Mouse (Mus musculus): Measurements from ENCODE around the gene Smim27. TPM values are rescaled to one million over a fixed set of nuclear protein-coding genes. Genes with fewer than 3 reads are reported as not detected.

Gene Smim27
- polyA plus RNA-seq, 1 experiment, result 13.9 TPM

DNA sequence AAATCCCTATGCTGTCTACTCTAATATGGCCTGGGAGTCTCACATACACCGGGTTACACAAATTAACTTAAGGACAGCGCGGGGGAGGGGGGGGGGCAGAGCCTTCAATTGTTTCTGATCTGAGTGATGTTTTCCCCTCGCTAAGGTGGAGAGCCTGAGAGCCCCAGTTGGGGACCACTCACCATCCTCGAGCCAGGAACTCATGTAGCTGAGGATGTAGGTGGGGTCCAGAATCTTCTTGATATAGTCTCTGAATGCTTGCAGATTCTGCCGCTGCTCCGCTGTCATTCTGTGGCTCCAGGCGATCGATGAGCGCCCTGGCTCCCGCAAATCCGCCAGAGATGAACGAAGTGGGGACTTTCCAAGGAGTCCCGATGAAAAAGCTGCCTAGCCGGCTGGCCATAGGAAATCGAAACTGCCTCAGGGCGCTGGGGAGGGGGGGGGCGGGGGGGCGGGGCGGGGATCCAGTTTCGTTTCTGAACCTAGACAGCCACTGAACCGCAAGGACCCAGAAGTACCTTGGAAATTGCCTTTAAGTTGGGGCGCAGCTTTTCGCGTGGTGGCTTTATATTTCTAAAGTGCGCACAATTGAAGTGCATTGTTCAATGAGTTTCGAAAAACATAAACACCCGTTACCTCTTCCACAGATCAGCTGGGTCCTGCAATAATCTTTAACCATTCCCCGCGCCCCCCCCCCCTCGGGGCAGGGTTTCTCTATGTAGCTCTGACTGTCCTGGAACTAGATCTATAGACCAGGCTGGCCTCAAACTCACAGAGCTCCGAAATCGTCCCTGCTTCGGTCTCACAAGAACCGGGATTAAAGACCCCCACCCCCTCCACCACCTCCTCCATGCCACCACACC, 29.7 kb upstream of the Smim27 start, which contains the start of gene Ddx58:
TSS of gene Ddx58 (minus strand) at position 420 of the 863 bp plus-strand sequence.
- peaks cover 15% of the 10 kb centered on the region; the same call in 1 of the 2 replicates for H3K4me1 ChIP-seq (ENCODE audit: control insufficient read depth, insufficient read depth, insufficient read length)
- peak within 1 kb of the TSS; percentile 99 for H3K4me3 ChIP-seq (ENCODE audit: extremely low read depth, insufficient read depth, insufficient read length)
- H3K27me3 ChIP-seq (ENCODE audit: control insufficient read depth, insufficient read depth, low read length), result no peaks in the 10 kb centered on the region
- H3K36me3 ChIP-seq (ENCODE audit: control insufficient read depth, insufficient read depth, low read length), result peaks cover 3% of the 10 kb centered on the region; the same call in 1 of the 2 replicates
- H3K27ac ChIP-seq (ENCODE audit: insufficient read depth, low read length), result peak within 1 kb of the TSS; percentile 97
- no peak for TF ChIP-seq CTCF (IDR thresholded peaks at IDR 0.05; ENCODE audit: extremely low read depth, insufficient read depth, insufficient read length, insufficient replicate concordance)
- TF ChIP-seq POLR2A (IDR thresholded peaks at IDR 0.05; ENCODE audit: low read depth, low read length), result no peak; the same call in 1 of the 2 replicates
- DNase-seq (ENCODE audit: low read depth in 1 of 2, low spot score in 2 of 2), result peak in 1 of 2 experiments; percentile 36
- WGBS, result 2% methylated on average over 35 of the region's 35 CpGs

DNA sequence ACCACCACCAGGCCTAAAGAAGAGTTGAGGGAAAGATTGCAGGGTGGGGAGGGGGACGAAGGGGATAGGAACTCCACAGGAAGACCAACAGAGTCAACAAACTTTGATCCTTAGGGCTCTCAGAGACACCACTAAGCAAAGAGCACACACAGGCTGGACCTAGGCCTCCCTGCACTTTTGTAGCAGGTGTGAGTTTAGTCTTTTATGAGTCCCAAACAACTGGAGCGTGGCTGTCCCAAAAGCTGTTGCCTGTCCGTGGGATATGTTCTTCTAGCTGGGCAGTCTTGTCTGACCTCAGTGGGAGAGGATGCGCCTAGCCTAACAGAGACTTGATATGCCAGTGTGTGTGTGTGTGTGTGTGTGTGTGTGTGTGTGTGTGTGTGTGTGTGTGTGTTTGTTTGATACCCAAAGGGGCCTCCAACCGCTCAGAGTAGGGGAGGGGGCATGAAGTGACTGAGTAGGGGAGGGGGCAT, 29.1 kb upstream of the Smim27 start:
- H3K27me3 ChIP-seq (ENCODE audit: control insufficient read depth, insufficient read depth, low read length), result no peaks in the 10 kb centered on the region
- H3K4me3 ChIP-seq (ENCODE audit: extremely low read depth, insufficient read depth, insufficient read length), result peak overlapping the region; percentile 99; the same call in 1 of the 2 replicates
- 50% methylated on average over 5 of the region's 5 CpGs for WGBS
- no peak for DNase-seq (ENCODE audit: low read depth in 1 of 2, low spot score in 2 of 2)
- peaks cover 15% of the 10 kb centered on the region; the same call in 1 of the 2 replicates for H3K4me1 ChIP-seq (ENCODE audit: control insufficient read depth, insufficient read depth, insufficient read length)
- TF ChIP-seq CTCF (IDR thresholded peaks at IDR 0.05; ENCODE audit: extremely low read depth, insufficient read depth, insufficient read length, insufficient replicate concordance) (no peak), POLR2A (IDR thresholded peaks at IDR 0.05; ENCODE audit: low read depth, low read length) (no peak)
- no peaks in the 10 kb centered on the region for H3K36me3 ChIP-seq (ENCODE audit: control insufficient read depth, insufficient read depth, low read length)
- H3K27ac ChIP-seq (ENCODE audit: insufficient read depth, low read length), result peak overlapping the region; percentile 74

GRCm38 (mm10) chr4:40241928-40242327, 27.5 kb upstream of the Smim27 start:
- TF ChIP-seq CTCF (IDR thresholded peaks at IDR 0.05; ENCODE audit: extremely low read depth, insufficient read depth, insufficient read length, insufficient replicate concordance) (no peak), POLR2A (IDR thresholded peaks at IDR 0.05; ENCODE audit: low read depth, low read length) (no peak)
- Histone ChIP-seq H3K4me3 (ENCODE audit: extremely low read depth, insufficient read depth, insufficient read length) (no peak overlapping the region), H3K4me1 (ENCODE audit: control insufficient read depth, insufficient read depth, insufficient read length) (peaks cover 11% of the 10 kb centered on the region; the same call in 1 of the 2 replicates), H3K27me3 (ENCODE audit: control insufficient read depth, insufficient read depth, low read length) (no peaks in the 10 kb centered on the region), H3K36me3 (ENCODE audit: control insufficient read depth, insufficient read depth, low read length) (no peaks in the 10 kb centered on the region), H3K27ac (ENCODE audit: insufficient read depth, low read length) (no peak overlapping the region)
- 62% methylated on average over 6 of the region's 6 CpGs for WGBS
- DNase-seq (ENCODE audit: low read depth in 1 of 2, low spot score in 2 of 2), result no peak

DNA sequence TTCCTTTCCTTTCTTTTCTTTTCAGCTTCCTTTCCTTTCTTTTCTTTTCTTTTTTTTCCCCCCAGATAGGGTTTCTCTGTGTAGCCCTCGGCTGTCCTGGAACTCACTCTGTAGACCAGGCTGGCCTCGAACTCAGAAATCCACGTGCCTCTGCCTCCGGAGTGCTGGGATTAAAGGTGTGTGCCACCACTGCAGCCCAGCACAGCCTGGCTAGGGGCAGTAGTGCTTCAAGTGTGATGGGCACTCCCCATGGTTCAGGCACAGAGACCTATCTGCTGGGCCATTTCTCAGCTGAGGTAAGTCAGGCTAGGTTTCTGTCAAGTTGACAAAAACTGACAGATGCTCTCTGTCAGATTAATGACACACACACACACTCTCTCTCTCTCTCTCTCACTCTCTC, 26.4 kb upstream of the Smim27 start:
- Histone ChIP-seq H3K4me3 (ENCODE audit: extremely low read depth, insufficient read depth, insufficient read length) (no peak overlapping the region), H3K36me3 (ENCODE audit: control insufficient read depth, insufficient read depth, low read length) (no peaks in the 10 kb centered on the region), H3K4me1 (ENCODE audit: control insufficient read depth, insufficient read depth, insufficient read length) (peaks cover 9% of the 10 kb centered on the region; the same call in 1 of the 2 replicates), H3K27ac (ENCODE audit: insufficient read depth, low read length) (no peak overlapping the region), H3K27me3 (ENCODE audit: control insufficient read depth, insufficient read depth, low read length) (no peaks in the 10 kb centered on the region)
- no peak for DNase-seq (ENCODE audit: low read depth in 1 of 2, low spot score in 2 of 2)
- TF ChIP-seq CTCF (IDR thresholded peaks at IDR 0.05; ENCODE audit: extremely low read depth, insufficient read depth, insufficient read length, insufficient replicate concordance) (no peak), POLR2A (IDR thresholded peaks at IDR 0.05; ENCODE audit: low read depth, low read length) (no peak)
- WGBS, result 94% methylated on average over 4 of the region's 4 CpGs

DNA sequence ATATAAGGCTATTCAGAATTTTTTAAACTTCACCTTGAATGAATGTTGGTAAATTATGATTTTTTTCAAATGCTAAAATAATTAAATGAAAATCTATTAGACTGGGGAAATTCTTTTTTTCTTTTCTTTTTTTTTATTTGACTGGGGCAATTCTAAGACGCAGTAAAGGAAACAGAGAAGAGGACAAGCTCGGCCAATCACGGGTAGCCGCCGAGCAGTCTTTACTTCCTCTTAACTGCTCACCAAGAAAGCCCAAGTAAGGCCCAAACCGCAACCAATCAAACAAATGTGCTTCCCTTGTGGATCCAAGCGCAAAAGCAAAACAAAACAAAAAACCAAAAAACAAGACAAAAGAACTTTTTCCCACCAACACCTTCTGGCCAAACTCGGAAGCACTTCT, 25.3 kb upstream of the Smim27 start:
- Histone ChIP-seq H3K4me1 (ENCODE audit: control insufficient read depth, insufficient read depth, insufficient read length) (peaks cover 6% of the 10 kb centered on the region; the same call in 1 of the 2 replicates), H3K36me3 (ENCODE audit: control insufficient read depth, insufficient read depth, low read length) (no peaks in the 10 kb centered on the region), H3K4me3 (ENCODE audit: extremely low read depth, insufficient read depth, insufficient read length) (no peak overlapping the region), H3K27ac (ENCODE audit: insufficient read depth, low read length) (no peak overlapping the region), H3K27me3 (ENCODE audit: control insufficient read depth, insufficient read depth, low read length) (no peaks in the 10 kb centered on the region)
- 10% methylated on average over 8 of the region's 8 CpGs for WGBS
- DNase-seq (ENCODE audit: low read depth in 1 of 2, low spot score in 2 of 2), result peak; percentile 47 to 55
- TF ChIP-seq POLR2A (IDR thresholded peaks at IDR 0.05; ENCODE audit: low read depth, low read length) (no peak), CTCF (IDR thresholded peaks at IDR 0.05; ENCODE audit: extremely low read depth, insufficient read depth, insufficient read length, insufficient replicate concordance) (no peak)

DNA sequence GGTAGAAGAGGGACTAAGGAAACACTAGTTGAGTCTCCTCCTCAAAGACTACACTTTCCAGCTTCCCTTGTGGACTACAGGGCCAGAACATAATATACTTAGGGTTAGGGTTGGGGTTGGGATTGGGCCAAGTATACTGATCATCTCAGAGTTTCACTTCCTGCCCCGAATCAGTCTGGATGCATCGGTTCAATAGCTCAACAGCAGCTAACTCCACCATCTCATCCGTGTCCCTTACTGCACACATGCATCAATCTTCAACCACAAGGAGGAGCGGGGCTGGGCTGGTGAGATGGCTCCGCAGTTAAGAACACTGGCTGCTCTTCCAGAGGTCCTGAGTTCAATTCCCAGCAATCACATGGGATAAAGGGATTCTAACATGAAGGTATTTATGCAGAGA, 18.4 kb upstream of the Smim27 start:
- Histone ChIP-seq H3K27ac (ENCODE audit: insufficient read depth, low read length) (no peak overlapping the region), H3K4me1 (ENCODE audit: control insufficient read depth, insufficient read depth, insufficient read length) (no peaks in the 10 kb centered on the region), H3K27me3 (ENCODE audit: control insufficient read depth, insufficient read depth, low read length) (no peaks in the 10 kb centered on the region), H3K36me3 (ENCODE audit: control insufficient read depth, insufficient read depth, low read length) (no peaks in the 10 kb centered on the region), H3K4me3 (ENCODE audit: extremely low read depth, insufficient read depth, insufficient read length) (no peak overlapping the region)
- TF ChIP-seq CTCF (IDR thresholded peaks at IDR 0.05; ENCODE audit: extremely low read depth, insufficient read depth, insufficient read length, insufficient replicate concordance), result no peak
- DNase-seq (ENCODE audit: low read depth in 1 of 2, low spot score in 2 of 2), result no peak
- WGBS, result 71% methylated on average over 5 of the region's 5 CpGs

DNA sequence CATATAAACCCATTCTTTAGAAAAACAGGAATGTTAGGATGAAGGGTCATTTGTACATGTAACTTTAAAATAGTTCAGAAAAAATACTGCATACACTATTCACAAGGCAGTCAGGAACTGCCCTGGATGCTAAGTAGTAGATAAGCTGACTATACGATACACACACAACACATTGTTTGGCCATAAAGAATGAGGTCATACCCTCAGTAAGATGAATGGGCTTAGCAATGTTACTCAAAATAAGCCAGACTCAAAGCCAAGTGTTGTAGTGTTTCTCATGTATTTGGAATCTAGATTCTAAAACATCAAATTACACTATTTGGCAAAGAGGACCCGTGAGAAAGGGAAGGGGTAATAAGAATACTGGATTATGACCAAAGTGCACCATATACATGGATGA, 15.6 kb upstream of the Smim27 start:
- Histone ChIP-seq H3K36me3 (ENCODE audit: control insufficient read depth, insufficient read depth, low read length) (no peaks in the 10 kb centered on the region), H3K4me3 (ENCODE audit: extremely low read depth, insufficient read depth, insufficient read length) (no peak overlapping the region), H3K27ac (ENCODE audit: insufficient read depth, low read length) (no peak overlapping the region), H3K4me1 (ENCODE audit: control insufficient read depth, insufficient read depth, insufficient read length) (no peaks in the 10 kb centered on the region), H3K27me3 (ENCODE audit: control insufficient read depth, insufficient read depth, low read length) (no peaks in the 10 kb centered on the region)
- TF ChIP-seq POLR2A (IDR thresholded peaks at IDR 0.05; ENCODE audit: low read depth, low read length) (no peak), CTCF (IDR thresholded peaks at IDR 0.05; ENCODE audit: extremely low read depth, insufficient read depth, insufficient read length, insufficient replicate concordance) (no peak)
- no peak for DNase-seq (ENCODE audit: low read depth in 1 of 2, low spot score in 2 of 2)
- 89% methylated on average over 2 of the region's 2 CpGs for WGBS
